In the genomic region with DNA sequence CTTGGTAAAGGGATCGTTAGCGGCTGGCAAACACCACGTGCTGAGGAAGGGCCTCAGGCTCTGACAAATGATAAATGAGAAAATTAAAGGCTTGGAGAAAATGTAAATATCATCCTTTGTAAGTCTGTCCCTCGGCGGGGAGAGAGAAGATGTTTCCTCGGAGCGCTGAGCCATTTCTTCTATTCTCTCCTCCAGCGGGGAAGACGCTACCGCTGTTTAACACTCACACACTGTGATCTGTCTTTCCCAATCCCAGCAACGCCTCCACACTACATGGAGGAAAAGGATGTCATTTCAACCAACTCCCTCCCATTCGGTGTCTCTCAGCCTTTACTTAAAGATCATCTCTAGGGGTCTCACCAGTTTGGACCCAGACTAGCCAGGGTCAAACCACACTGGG, we compare ENCODE assay signal across 23 mouse cellular contexts.
DNase-seq lines count a peak whose midpoint lies in the region; ATAC-seq and TF ChIP-seq lines count a peak whose summit lies in the region.
"Had no signal": no experiment of that assay in that cellular context is flagged by ENCODE, and none has a peak within 500 bp of the region (broad histone marks: within the 10 kb centered on the region; RNA-seq: fewer than 3 reads in every experiment).

No protein-coding gene starts in this region.

- no peaks in the 10 kb centered on the region for H3K9me3 ChIP-seq in limb, embryonic 10.5 days (replicated peaks)
- H3K9me3 ChIP-seq: embryonic facial prominence, embryonic 15.5 days; heart, embryonic 12.5 days; limb, embryonic 15.5 days; liver, embryonic 15.5 days had no signal

- 65% methylated on average over 12 of the region's 12 CpGs for WGBS in limb, embryonic 10.5 days

- peak overlapping the region; percentile 21; the same call in 1 of the 2 replicates for H3K27ac ChIP-seq in left cerebral cortex, adult 2 months
- 0 out of 2 replicates have a peak overlapping the region, but pooled peaks have one; percentile 16 for H3K27ac ChIP-seq in limb, embryonic 10.5 days
- H3K27ac ChIP-seq: embryonic facial prominence, embryonic 15.5 days; limb, embryonic 15.5 days; liver, embryonic 15.5 days had no signal

- no peaks in the 10 kb centered on the region for H3K36me3 ChIP-seq in limb, embryonic 10.5 days
- H3K36me3 ChIP-seq: embryonic facial prominence, embryonic 15.5 days; heart, embryonic 12.5 days; limb, embryonic 15.5 days; liver, embryonic 15.5 days had no signal

- intact Hi-C loops in left cerebral cortex, adult 2 months (cut with DNase I) = loop anchor here (5.0 kb wide), 1 partner anchor 73 kb away; no protein-coding TSS in a partner anchor
- intact Hi-C loops in left cerebral cortex, postnatal 10 days (cut with DNase I) = no loop called here

- peak; percentile 86; the same call in 1 of the 2 replicates for ATAC-seq in frontal cortex, adult (ENCODE audit: low TSS enrichment)
- ATAC-seq: inflammation-experienced regulatory T-cells, adult 6 months had no signal

- H3K27me3 ChIP-seq in limb, embryonic 10.5 days (ENCODE audit: low read depth, poor library complexity, severe bottlenecking) = no peaks in the 10 kb centered on the region
- H3K27me3 ChIP-seq: CH12.LX; embryonic facial prominence, embryonic 15.5 days; heart, embryonic 12.5 days; limb, embryonic 15.5 days; liver, embryonic 15.5 days had no signal

- no peak for TF ChIP-seq CTCF in left cerebral cortex, adult 2 months (IDR thresholded peaks at IDR 0.05)

- DNase-seq in frontal cortex, postnatal 14 days (ENCODE audit: low spot score in 2 of 2) = no peak
- peak in 1 of 2 experiments; percentile 25 for DNase-seq in left cerebral cortex, adult 2 months (ENCODE audit: extremely low spot score in 1 of 2, low spot score in 2 of 2)
- no peak for DNase-seq in left cerebral cortex, postnatal 10 days (ENCODE audit: extremely low spot score in 1 of 2, low spot score in 2 of 2)
- peak; percentile 37 to 38 for DNase-seq in right cerebral cortex, adult 2 months (ENCODE audit: low spot score in 2 of 2)
- DNase-seq in right cerebral cortex, postnatal 14 days = no peak
- no peak for DNase-seq in limb, embryonic 10.5 days (ENCODE audit: low spot score)
- no peak for DNase-seq in spleen, postnatal 10 days (ENCODE audit: low spot score in 2 of 2)
- DNase-seq: adrenal gland, postnatal 14 days; cerebellum, adult 11-12 months; cerebellum, postnatal 14 days; embryo, embryonic 11 days; heart, postnatal 14 days; kidney, adult 2 months; kidney, postnatal 10 days; lung, postnatal 10 days; thymus, postnatal 36 days had no signal

- H3K4me1 ChIP-seq in limb, embryonic 10.5 days = peaks cover 55% of the 10 kb centered on the region
- H3K4me1 ChIP-seq: embryonic facial prominence, embryonic 15.5 days had no signal

- no peak overlapping the region for H3K4me3 ChIP-seq in left cerebral cortex, adult 2 months
- no peak overlapping the region for H3K4me3 ChIP-seq in limb, embryonic 10.5 days
- H3K4me3 ChIP-seq: embryonic facial prominence, embryonic 15.5 days; heart, embryonic 12.5 days; limb, embryonic 15.5 days; liver, embryonic 15.5 days had no signal

Comparison
In these comparisons a context has a peak if more than half of its experiments do, and no peak if none do; other contexts are left out.
1. DNase-seq: peak in right cerebral cortex, adult 2 months (2 of 2); none in frontal cortex, postnatal 14 days (0 of 2), left cerebral cortex, postnatal 10 days (0 of 2), right cerebral cortex, postnatal 14 days (single experiment), limb, embryonic 10.5 days (single experiment) and spleen, postnatal 10 days (0 of 2).